ENCODE assay signal across 8 mouse cellular contexts in the genomic region with DNA sequence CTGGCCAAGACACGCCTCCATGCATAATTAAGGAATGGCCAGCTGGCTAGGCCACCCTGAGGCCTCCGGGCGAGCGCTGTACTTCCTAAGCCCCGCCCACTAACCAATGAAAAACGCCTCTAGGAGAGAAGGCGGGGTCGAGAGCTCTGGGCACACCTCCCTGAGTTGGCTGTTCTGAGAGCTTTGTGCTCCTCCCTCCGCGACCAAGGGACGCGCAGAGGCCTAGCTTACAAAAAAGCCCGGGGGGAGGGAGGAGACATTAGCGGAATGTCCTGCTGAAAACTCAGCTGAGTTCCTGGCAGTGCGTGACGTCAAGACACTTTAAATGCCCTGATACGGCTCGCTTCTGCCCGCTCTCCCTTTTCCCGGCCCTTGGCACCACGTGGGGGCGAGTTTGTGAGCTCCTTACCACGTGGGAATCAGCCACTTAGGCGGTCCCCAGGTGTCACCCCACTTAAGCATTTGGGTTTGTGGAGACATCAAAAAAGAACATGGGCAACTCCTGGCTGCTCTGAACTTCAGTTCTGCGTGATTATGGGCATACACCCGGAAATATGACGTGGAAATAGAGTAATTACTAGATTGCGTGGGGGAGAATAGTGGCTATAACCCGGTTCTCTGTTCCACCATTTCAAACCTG. TPM values are rescaled to one million over a fixed set of nuclear protein-coding genes. Genes with fewer than 3 reads are reported as not detected.
A peak's percentile ranks its signal among the peaks of the same experiment; 100 is the strongest.
DNase-seq lines count a peak whose midpoint lies in the region; ATAC-seq lines count a peak whose summit lies in the region.

Gene Stat3 (minus strand): TSS at position 29 of the 640 bp plus-strand sequence.

- WGBS in hindbrain, embryonic 13.5 days: 1% methylated on average over 29 of the region's 29 CpGs

- peak within 1 kb of the TSS; percentile 95 for H3K4me3 ChIP-seq in hindbrain, embryonic 13.5 days

- peak within 1 kb of the TSS; percentile 88 for H3K27ac ChIP-seq in hindbrain, embryonic 13.5 days

- H3K36me3 ChIP-seq in hindbrain, embryonic 13.5 days: no peaks in the 10 kb centered on the region

- H3K27me3 ChIP-seq in hindbrain, embryonic 13.5 days: 0 out of 2 replicates have a peak, but pooled peaks cover 3% of the 10 kb centered on the region

- no peaks in the 10 kb centered on the region for H3K9me3 ChIP-seq in hindbrain, embryonic 13.5 days

- peak; percentile 99 for ATAC-seq in hindbrain, embryonic 13.5 days (ENCODE audit: low FRiP score)

- H3K4me2 ChIP-seq in hindbrain, embryonic 13.5 days: peak within 1 kb of the TSS; percentile 74

- H3K9ac ChIP-seq in hindbrain, embryonic 13.5 days: peak within 1 kb of the TSS; percentile 92

- peak; percentile 100 for DNase-seq in NIH3T3 (ENCODE audit: low read depth)
- peak; percentile 99 for DNase-seq in cerebellum, adult 9-11 months
- DNase-seq in frontal cortex, postnatal 14 days (ENCODE audit: low spot score in 2 of 2): peak; percentile 95 to 97
- peak; percentile 100 for DNase-seq in layer of hippocampus, postnatal 25 days (ENCODE audit: extremely low spot score in 1 of 2, low spot score in 1 of 2)
- peak; percentile 99 for DNase-seq in lung, postnatal 25 days (ENCODE audit: low spot score)
- DNase-seq in retina, embryonic 14.5 days (ENCODE audit: low spot score): peak; percentile 100
- DNase-seq in thymus, postnatal 4 days: peak; percentile 100

- peaks cover 31% of the 10 kb centered on the region for H3K4me1 ChIP-seq in hindbrain, embryonic 13.5 days (replicated peaks)

RNA-seq across cellular contexts. Expression of gene Stat3, which starts in this region (rescaled TPM):
- polyA plus RNA-seq in hindbrain, embryonic 13.5 days (2015; fragmentation: Nextera tagmentation; extraction: Ambion mirVana): 51.5 and 53.3 TPM in 2 replicates
- 10 to 100 TPM; 32.9 to 34.4 TPM for total RNA-seq in layer of hippocampus, postnatal 25 days (2021)

Comparison
In these comparisons a context has a peak if more than half of its experiments do, and no peak if none do; other contexts are left out.
1. Peak in every context shown above with its lines: DNase-seq, ATAC-seq, H3K4me3 ChIP-seq and H3K27ac ChIP-seq.